Mouse (Mus musculus): ENCODE results near the gene Cachd1.

- TF ChIP-seq CTCF (IDR thresholded peaks at IDR 0.05; ENCODE audit: control insufficient read depth, insufficient read depth, low read length): no peak
- no peak for TF ChIP-seq POLR2A (IDR thresholded peaks at IDR 0.05; ENCODE audit: borderline replicate concordance, control insufficient read depth, low read depth, low read length)
Observed at GRCm38 (mm10) chr4:100917511-100917910, 141.0 kb downstream of the Cachd1 start.
